Mouse (Mus musculus) CH12.LX (cell line): Measurements from ENCODE around the gene Ptgs2.

ENCODE experiments used
- CHD2 ChIP-seq: IDR thresholded peaks from 2 replicates; pipeline ENCODE4 v1.6.1; 2011; ENCODE audit warnings: low read length, improper control_type of control experiment
- CTCF ChIP-seq, 2 experiments: IDR thresholded peaks in 1 of 2; conservative IDR thresholded peaks in 1 of 2; 2 replicates each; pipeline ENCODE4 v1.5.1; 2011 to 2012; ENCODE audit warnings: low read depth in 2 of 2, low read length in 2 of 2, improper control_type of control experiment in 1 of 2, inconsistent platforms in 1 of 2, mild to moderate bottlenecking in 1 of 2, moderate library complexity in 1 of 2
- E2F4 ChIP-seq: IDR thresholded peaks from 2 replicates; pipeline ENCODE4 v1.6.1; 2011; ENCODE audit warnings: low read depth, low read length, improper control_type of control experiment; ENCODE audit not compliant: insufficient replicate concordance
- ELF1 ChIP-seq: IDR thresholded peaks from 2 replicates; pipeline ENCODE4 v1.6.1; 2014; ENCODE audit warnings: low read depth, mild to moderate bottlenecking, inconsistent platforms, low read length, improper control_type of control experiment
- EP300 ChIP-seq: IDR thresholded peaks from 2 replicates; pipeline ENCODE4 v1.6.1; 2011; ENCODE audit warnings: low read length, improper control_type of control experiment
- MAFK ChIP-seq: IDR thresholded peaks from 2 replicates; pipeline ENCODE4 v1.6.1; 2011; ENCODE audit warnings: low read length, improper control_type of control experiment; ENCODE audit not compliant: insufficient replicate concordance
- MAX ChIP-seq: IDR thresholded peaks from 2 replicates; pipeline ENCODE4 v1.6.1; 2011; ENCODE audit warnings: low read length, improper control_type of control experiment
- MAZ ChIP-seq: IDR thresholded peaks from 2 replicates; pipeline ENCODE4 v1.6.1; 2012; ENCODE audit warnings: low read depth, mild to moderate bottlenecking, inconsistent platforms, low read length, improper control_type of control experiment, moderate library complexity
- MXI1 ChIP-seq: IDR thresholded peaks from 2 replicates; pipeline ENCODE4 v1.6.1; 2011; ENCODE audit warnings: mild to moderate bottlenecking, low read depth, low read length, improper control_type of control experiment
- POLR2A ChIP-seq: IDR thresholded peaks from 2 replicates; pipeline ENCODE4 v1.6.1; 2011; ENCODE audit warnings: low read depth, mild to moderate bottlenecking, improper control_type of control experiment, low read length
- POLR2AphosphoS2 ChIP-seq: IDR thresholded peaks from 2 replicates; pipeline ENCODE4 v1.6.1; 2011; ENCODE audit warnings: low read depth, low read length, improper control_type of control experiment
- RCOR1 ChIP-seq: conservative IDR thresholded peaks from 2 replicates; pipeline ENCODE4 v1.6.1; 2012; ENCODE audit warnings: low read depth, mild to moderate bottlenecking, inconsistent platforms, low read length, improper control_type of control experiment
- SMC3 ChIP-seq: IDR thresholded peaks from 2 replicates; pipeline ENCODE4 v1.6.1; 2011; ENCODE audit warnings: low read depth, low read length, improper control_type of control experiment
- UBTF ChIP-seq: IDR thresholded peaks from 2 replicates; pipeline ENCODE4 v1.6.1; 2012; ENCODE audit warnings: low read depth, mild to moderate bottlenecking, inconsistent platforms, low read length, improper control_type of control experiment, moderate library complexity

DNA sequence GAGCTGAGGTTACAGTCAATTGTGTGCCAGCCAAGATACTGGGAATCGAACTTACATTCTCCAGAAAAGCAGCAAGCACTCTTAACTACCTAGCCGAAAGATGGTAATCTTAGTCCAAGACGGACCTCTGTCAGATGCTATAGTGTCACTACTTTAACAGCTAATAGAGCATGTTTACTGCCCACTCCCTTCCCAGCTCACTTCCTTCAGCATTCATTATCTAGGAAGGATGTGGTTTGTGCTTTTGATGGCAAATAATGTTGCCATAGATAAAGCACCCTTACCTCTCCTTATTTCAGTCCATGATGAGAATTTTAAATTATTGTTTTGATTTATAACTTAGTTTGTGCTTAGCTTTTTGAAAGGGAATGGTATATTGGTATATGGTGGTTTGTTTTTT is 27.0 kb upstream of the Ptgs2 start:
- no peak for TF ChIP-seq ELF1
- TF ChIP-seq CTCF (conservative IDR thresholded peaks at IDR 0.05 in 1 of 2, IDR thresholded peaks at IDR 0.05 in 1 of 2; ENCODE audit: low read depth in 2 of 2, low read length in 2 of 2) = no peak
- TF ChIP-seq POLR2AphosphoS2 = no peak
- TF ChIP-seq MAX = no peak
- TF ChIP-seq SMC3 = no peak
- TF ChIP-seq MXI1 = no peak
- no peak for TF ChIP-seq EP300
- no peak for TF ChIP-seq MAZ
- no peak for TF ChIP-seq CHD2
- TF ChIP-seq RCOR1 = no peak
- no peak for TF ChIP-seq POLR2A
- no peak for TF ChIP-seq UBTF
- no peak for TF ChIP-seq MAFK
- TF ChIP-seq E2F4 = no peak
